17 mouse cellular contexts compared by ENCODE assay signal in genomic region chr11:43417201-43417600, GRCm38 (mm10). TPM values are rescaled to one million over a fixed set of nuclear protein-coding genes. Genes with fewer than 3 reads are reported as not detected.
DNase-seq lines count a peak whose midpoint lies in the region; ATAC-seq and TF ChIP-seq lines count a peak whose summit lies in the region.
"Had no signal": no experiment of that assay in that cellular context is flagged by ENCODE, and none has a peak within 500 bp of the region (broad histone marks: within the 10 kb centered on the region; RNA-seq: fewer than 3 reads in every experiment).

No protein-coding gene starts in this region.

- WGBS in kidney, postnatal 0 days: 35% methylated on average over 7 of the region's 7 CpGs
- WGBS in intestine, embryonic 15.5 days: 37% methylated on average over 7 of the region's 7 CpGs
- WGBS in midbrain, postnatal 0 days: 29% methylated on average over 7 of the region's 7 CpGs

- no peak overlapping the region for H3K9ac ChIP-seq in kidney, postnatal 0 days (ENCODE audit: low read depth, low read length)
- H3K9ac ChIP-seq in intestine, embryonic 15.5 days: no peak overlapping the region
- no peak overlapping the region for H3K9ac ChIP-seq in midbrain, postnatal 0 days (replicated peaks; ENCODE audit: low read length, poor library complexity, severe bottlenecking)
- H3K9ac ChIP-seq: heart, embryonic 15.5 days; liver, embryonic 14.5 days had no signal

- no peak overlapping the region for H3K4me2 ChIP-seq in kidney, postnatal 0 days (ENCODE audit: low read length)
- H3K4me2 ChIP-seq in intestine, embryonic 15.5 days (replicated peaks): no peak overlapping the region
- no peak overlapping the region for H3K4me2 ChIP-seq in midbrain, postnatal 0 days (ENCODE audit: low read depth, low read length, poor library complexity, severe bottlenecking)
- H3K4me2 ChIP-seq: heart, embryonic 15.5 days had no signal

- no peaks in the 10 kb centered on the region for H3K9me3 ChIP-seq in kidney, postnatal 0 days (replicated peaks; ENCODE audit: low read length)
- no peaks in the 10 kb centered on the region for H3K9me3 ChIP-seq in intestine, embryonic 15.5 days
- H3K9me3 ChIP-seq in midbrain, postnatal 0 days (ENCODE audit: low read length): no peaks in the 10 kb centered on the region
- H3K9me3 ChIP-seq: embryonic facial prominence, embryonic 10.5 days; heart, embryonic 15.5 days had no signal

- ATAC-seq in kidney, postnatal 0 days (replicated peaks; ENCODE audit: low FRiP score, low read depth): peak; percentile 74
- ATAC-seq in intestine, embryonic 15.5 days: peak; percentile 78
- no peak for ATAC-seq in midbrain, postnatal 0 days (ENCODE audit: low FRiP score)
- ATAC-seq in monocyte, adult 5-6 weeks (replicated peaks; ENCODE audit: insufficient number of reproducible peaks, low FRiP score, low TSS enrichment, poor library complexity, severe bottlenecking): no peak
- ATAC-seq: activated CD4-positive, CD25-positive, alpha-beta regulatory T cell, adult 4 months had no signal

- no peaks in the 10 kb centered on the region for H3K27me3 ChIP-seq in kidney, postnatal 0 days (ENCODE audit: insufficient read depth, low read length)
- H3K27me3 ChIP-seq in intestine, embryonic 15.5 days (replicated peaks): no peaks in the 10 kb centered on the region
- no peaks in the 10 kb centered on the region for H3K27me3 ChIP-seq in midbrain, postnatal 0 days (ENCODE audit: insufficient read depth, low read length)
- H3K27me3 ChIP-seq: CH12.LX; heart, embryonic 15.5 days had no signal

- H3K27ac ChIP-seq in kidney, postnatal 0 days: no peak overlapping the region
- no peak overlapping the region for H3K27ac ChIP-seq in intestine, embryonic 15.5 days
- no peak overlapping the region for H3K27ac ChIP-seq in midbrain, postnatal 0 days (ENCODE audit: low read depth, low read length)
- H3K27ac ChIP-seq: embryonic facial prominence, embryonic 10.5 days; heart, embryonic 15.5 days; liver, embryonic 14.5 days had no signal

- no peak for TF ChIP-seq CTCF in kidney, postnatal 0 days (IDR thresholded peaks at IDR 0.05; ENCODE audit: low read depth)
- TF ChIP-seq CTCF in midbrain, postnatal 0 days (IDR thresholded peaks at IDR 0.05): no peak

- no peaks in the 10 kb centered on the region for H3K4me1 ChIP-seq in kidney, postnatal 0 days (replicated peaks; ENCODE audit: insufficient read depth, low read length)
- H3K4me1 ChIP-seq in intestine, embryonic 15.5 days (replicated peaks): 0 out of 2 replicates have a peak, but pooled peaks cover 6% of the 10 kb centered on the region
- H3K4me1 ChIP-seq in midbrain, postnatal 0 days (ENCODE audit: insufficient read depth, low read length): no peaks in the 10 kb centered on the region
- H3K4me1 ChIP-seq: heart, embryonic 15.5 days had no signal

- no peak overlapping the region for H3K4me3 ChIP-seq in kidney, postnatal 0 days (replicated peaks; ENCODE audit: low read depth, low read length)
- no peak overlapping the region for H3K4me3 ChIP-seq in intestine, embryonic 15.5 days (replicated peaks)
- H3K4me3 ChIP-seq in midbrain, postnatal 0 days (ENCODE audit: low read depth, low read length): no peak overlapping the region
- H3K4me3 ChIP-seq: embryonic facial prominence, embryonic 10.5 days; heart, embryonic 15.5 days had no signal

- DNase-seq in embryo, embryonic 10.5 days (ENCODE audit: low spot score): peak; percentile 32
- DNase-seq in embryo, embryonic 9.5 days (ENCODE audit: extremely low spot score): no peak
- DNase-seq in kidney, postnatal 0 days (ENCODE audit: low spot score): no peak
- no peak for DNase-seq in kidney, postnatal 10 days
- peak; percentile 27 for DNase-seq in midbrain, postnatal 0 days (ENCODE audit: low spot score)
- DNase-seq in thymus, postnatal 36 days: no peak
- DNase-seq: cerebellum, adult 11 months; kidney, adult 11 months; lung, postnatal 14 days; thymus, adult 2 months had no signal

- H3K36me3 ChIP-seq in kidney, postnatal 0 days (ENCODE audit: insufficient read depth, low read length): 0 out of 2 replicates have a peak, but pooled peaks cover 6% of the 10 kb centered on the region
- no peaks in the 10 kb centered on the region for H3K36me3 ChIP-seq in intestine, embryonic 15.5 days
- no peaks in the 10 kb centered on the region for H3K36me3 ChIP-seq in midbrain, postnatal 0 days (ENCODE audit: insufficient read depth, low read length)

RNA-seq across cellular contexts. Expression of gene Pttg1, which starts 8.8 kb away (rescaled TPM):
- polyA plus RNA-seq in kidney, postnatal 0 days (2015; fragmentation: Nextera tagmentation; extraction: Ambion mirVana): 170 and 180 TPM in 2 replicates
- polyA plus RNA-seq in intestine, embryonic 15.5 days (2015; fragmentation: Nextera tagmentation; extraction: Ambion mirVana): 64.5 and 68.6 TPM in 2 replicates
- total RNA-seq in midbrain, postnatal 0 days (2014; rRNA removed): 51.9 TPM in 2 replicates
- polyA plus RNA-seq in midbrain, postnatal 0 days (2015; fragmentation: Nextera tagmentation; extraction: Ambion mirVana): 74.3 and 79.3 TPM in 2 replicates
- 67.5 to 109 TPM (median 103 TPM) in 3 replicates for total RNA-seq in monocyte, adult 5-6 weeks (2017)

RNA-seq across cellular contexts. Expression of gene Slu7, which starts 16.3 kb away (rescaled TPM):
- polyA plus RNA-seq in kidney, postnatal 0 days (2015; fragmentation: Nextera tagmentation; extraction: Ambion mirVana): 62.6 and 64.0 TPM in 2 replicates
- polyA plus RNA-seq in intestine, embryonic 15.5 days (2015; fragmentation: Nextera tagmentation; extraction: Ambion mirVana): 44.1 and 48.0 TPM in 2 replicates
- total RNA-seq in midbrain, postnatal 0 days (2014; rRNA removed): 16.5 and 21.3 TPM in 2 replicates
- polyA plus RNA-seq in midbrain, postnatal 0 days (2015; fragmentation: Nextera tagmentation; extraction: Ambion mirVana): 55.4 and 58.3 TPM in 2 replicates
- total RNA-seq in monocyte, adult 5-6 weeks (2017): 143 to 184 TPM (median 150 TPM) in 3 replicates

RNA-seq across cellular contexts. Expression of gene C1qtnf2, which starts 56.9 kb away (rescaled TPM):
- polyA plus RNA-seq in kidney, postnatal 0 days (2015; fragmentation: Nextera tagmentation; extraction: Ambion mirVana): 27.2 and 28.0 TPM in 2 replicates
- 6.3 and 6.6 TPM in 2 replicates for polyA plus RNA-seq in intestine, embryonic 15.5 days (2015; fragmentation: Nextera tagmentation; extraction: Ambion mirVana)
- 15.0 and 15.9 TPM in 2 replicates for total RNA-seq in midbrain, postnatal 0 days (2014; rRNA removed)
- polyA plus RNA-seq in midbrain, postnatal 0 days (2015; fragmentation: Nextera tagmentation; extraction: Ambion mirVana): 21.4 and 22.4 TPM in 2 replicates
- total RNA-seq in monocyte, adult 5-6 weeks (2017): not detected in 3 replicates
- total RNA-seq: CH12.LX had no signal
- polyA plus RNA-seq: activated CD4-positive, CD25-positive, alpha-beta regulatory T cell, adult 4 months had no signal

Comparison
In these comparisons a context has a peak if more than half of its experiments do, and no peak if none do; other contexts are left out.
1. DNase-seq: peak in embryo, embryonic 10.5 days (single experiment) and midbrain, postnatal 0 days (single experiment); none in embryo, embryonic 9.5 days (single experiment), kidney, postnatal 0 days (single experiment), kidney, postnatal 10 days (single experiment) and thymus, postnatal 36 days (0 of 2).
2. ATAC-seq: peak in kidney, postnatal 0 days (single experiment) and intestine, embryonic 15.5 days (single experiment); none in midbrain, postnatal 0 days (single experiment) and monocyte, adult 5-6 weeks (single experiment).